Mouse (Mus musculus): Measurements from ENCODE around the gene Ppp3ca. TPM values are rescaled to one million over a fixed set of nuclear protein-coding genes. Genes with fewer than 3 reads are reported as not detected.

The Ppp3ca gene
- polyA plus RNA-seq, 1 experiment from 2014 or later, result 42.8 TPM

GRCm38 (mm10) chr3:136742258-136743057 is 72.5 kb downstream of the Ppp3ca start:
- no peaks in the 10 kb centered on the region for H3K27me3 ChIP-seq (ENCODE audit: control insufficient read depth, insufficient read depth, low read length)
- H3K9me3 ChIP-seq (replicated peaks; ENCODE audit: control insufficient read depth, low read length), result no peaks in the 10 kb centered on the region
- no peaks in the 10 kb centered on the region for H3K4me1 ChIP-seq (ENCODE audit: control insufficient read depth, insufficient read depth, low read length)
- no peak overlapping the region for H3K27ac ChIP-seq (ENCODE audit: low read length)
- H3K4me2 ChIP-seq (ENCODE audit: low read depth, low read length), result no peak overlapping the region
- no peak for ATAC-seq (ENCODE audit: insufficient read depth, low FRiP score)
- no peak overlapping the region for H3K9ac ChIP-seq (ENCODE audit: low read length)
- 77% methylated on average over 9 of the region's 9 CpGs for WGBS
- H3K4me3 ChIP-seq (replicated peaks; ENCODE audit: low read length), result no peak overlapping the region
- no peaks in the 10 kb centered on the region for H3K36me3 ChIP-seq (ENCODE audit: control insufficient read depth, insufficient read depth, low read length)

- whole genome bisulfite sequencing, result 68% methylated on average over 10 of the region's 10 CpGs
- ATAC-seq (ENCODE audit: insufficient read depth, low FRiP score), result peak; percentile 58; the same call in 1 of the 2 replicates
- H3K4me1 ChIP-seq (ENCODE audit: control insufficient read depth, insufficient read depth, low read length), result no peaks in the 10 kb centered on the region
- H3K27ac ChIP-seq (ENCODE audit: low read length), result no peak overlapping the region
- no peak overlapping the region for H3K9ac ChIP-seq (ENCODE audit: low read length)
- no peak overlapping the region for H3K4me2 ChIP-seq (ENCODE audit: low read depth, low read length)
- no peak overlapping the region for H3K4me3 ChIP-seq (replicated peaks; ENCODE audit: low read length)
- H3K27me3 ChIP-seq (ENCODE audit: control insufficient read depth, insufficient read depth, low read length), result no peaks in the 10 kb centered on the region
- no peaks in the 10 kb centered on the region for H3K36me3 ChIP-seq (ENCODE audit: control insufficient read depth, insufficient read depth, low read length)
- H3K9me3 ChIP-seq (replicated peaks; ENCODE audit: control insufficient read depth, low read length), result no peaks in the 10 kb centered on the region
Measured at GRCm38 (mm10) chr3:136744295-136744897, 74.5 kb downstream of the Ppp3ca start.

DNA sequence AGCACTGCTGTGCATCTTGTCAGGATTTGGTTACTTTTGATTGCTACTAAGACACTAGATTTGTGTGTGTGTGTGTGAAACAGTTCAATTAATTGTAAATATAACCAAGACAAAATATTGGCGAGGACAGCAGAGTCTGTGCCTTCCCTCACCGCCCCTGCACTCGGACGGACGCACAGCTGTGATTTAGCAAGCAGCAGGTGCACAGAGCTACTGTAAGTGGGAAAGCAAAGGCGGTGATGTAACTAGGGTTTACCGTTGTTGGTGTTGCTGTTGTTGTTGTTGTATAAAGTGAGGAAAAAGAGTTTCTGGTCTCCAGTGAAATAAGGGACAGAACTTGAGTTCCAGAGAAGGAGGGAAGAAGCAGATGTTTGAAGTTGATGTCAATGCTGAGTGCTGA is 75.5 kb downstream of the Ppp3ca start:
- no peaks in the 10 kb centered on the region for H3K27me3 ChIP-seq (ENCODE audit: control insufficient read depth, insufficient read depth, low read length)
- ATAC-seq (ENCODE audit: insufficient read depth, low FRiP score), result no peak
- no peaks in the 10 kb centered on the region for H3K9me3 ChIP-seq (replicated peaks; ENCODE audit: control insufficient read depth, low read length)
- H3K4me1 ChIP-seq (ENCODE audit: control insufficient read depth, insufficient read depth, low read length), result no peaks in the 10 kb centered on the region
- H3K36me3 ChIP-seq (ENCODE audit: control insufficient read depth, insufficient read depth, low read length), result no peaks in the 10 kb centered on the region
- H3K27ac ChIP-seq (ENCODE audit: low read length), result no peak overlapping the region
- H3K9ac ChIP-seq (ENCODE audit: low read length), result no peak overlapping the region
- no peak overlapping the region for H3K4me2 ChIP-seq (ENCODE audit: low read depth, low read length)
- H3K4me3 ChIP-seq (replicated peaks; ENCODE audit: low read length), result no peak overlapping the region
- 71% methylated on average over 7 of the region's 7 CpGs for WGBS

DNA sequence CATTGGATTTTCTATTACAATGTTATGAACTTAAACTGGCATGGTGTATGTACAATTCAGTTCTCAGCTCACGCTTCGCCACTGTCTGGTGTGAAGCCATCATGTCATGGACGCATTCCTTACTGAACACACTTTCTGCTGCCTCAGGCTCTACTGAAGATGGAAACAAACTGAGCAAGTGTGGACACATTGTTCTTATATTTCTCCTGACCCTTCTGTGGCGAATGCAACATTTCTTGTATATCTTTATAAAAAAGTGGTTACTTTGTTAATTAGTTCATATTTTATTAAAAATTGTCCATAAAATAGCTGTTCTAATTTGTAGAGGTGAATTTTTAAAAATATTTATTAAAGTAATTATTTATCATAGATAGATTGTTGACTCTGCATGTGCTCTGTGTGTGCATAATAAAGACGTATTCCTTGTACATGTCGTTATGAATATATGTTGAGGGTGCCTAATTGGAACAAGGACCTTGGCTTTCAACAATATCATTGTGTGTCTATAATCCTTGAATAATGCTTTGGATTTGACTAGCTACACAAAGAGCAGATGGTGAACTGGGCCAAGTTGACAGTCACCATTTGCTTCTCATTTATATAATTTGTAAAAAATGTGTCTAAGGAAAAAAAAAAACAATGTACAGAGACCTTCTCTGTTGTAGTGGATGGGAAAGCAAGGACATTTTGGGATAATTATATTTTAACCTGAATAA is 79.0 kb downstream of the Ppp3ca start:
- Histone ChIP-seq H3K36me3 (ENCODE audit: control insufficient read depth, insufficient read depth, low read length) (no peaks in the 10 kb centered on the region), H3K27me3 (ENCODE audit: control insufficient read depth, insufficient read depth, low read length) (no peaks in the 10 kb centered on the region), H3K4me1 (ENCODE audit: control insufficient read depth, insufficient read depth, low read length) (no peaks in the 10 kb centered on the region), H3K4me2 (ENCODE audit: low read depth, low read length) (no peak overlapping the region), H3K9me3 (replicated peaks; ENCODE audit: control insufficient read depth, low read length) (no peaks in the 10 kb centered on the region), H3K27ac (ENCODE audit: low read length) (no peak overlapping the region), H3K4me3 (replicated peaks; ENCODE audit: low read length) (no peak overlapping the region), H3K9ac (ENCODE audit: low read length) (no peak overlapping the region)
- no peak for ATAC-seq (ENCODE audit: insufficient read depth, low FRiP score)
- WGBS, result 89% methylated on average over 6 of the region's 6 CpGs

DNA sequence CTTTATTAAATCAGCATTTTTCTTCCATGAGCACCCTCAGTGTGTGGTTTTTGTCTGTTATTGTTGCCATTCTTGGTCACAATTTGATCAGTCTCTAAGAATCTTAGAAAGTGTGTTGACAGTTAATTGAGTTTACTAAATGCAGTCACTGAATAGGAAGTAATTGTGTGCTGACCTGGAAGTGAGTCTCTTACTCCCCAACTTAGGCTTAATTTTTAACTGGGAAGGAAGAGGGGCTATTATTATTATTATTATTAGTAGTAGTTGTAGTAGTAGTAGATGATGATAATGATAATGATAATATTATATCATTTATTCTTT is 79.5 kb downstream of the Ppp3ca start:
- no peak overlapping the region for H3K9ac ChIP-seq (ENCODE audit: low read length)
- H3K4me1 ChIP-seq (ENCODE audit: control insufficient read depth, insufficient read depth, low read length), result no peaks in the 10 kb centered on the region
- H3K4me2 ChIP-seq (ENCODE audit: low read depth, low read length), result no peak overlapping the region
- no peaks in the 10 kb centered on the region for H3K9me3 ChIP-seq (replicated peaks; ENCODE audit: control insufficient read depth, low read length)
- no peak overlapping the region for H3K4me3 ChIP-seq (replicated peaks; ENCODE audit: low read length)
- ATAC-seq (ENCODE audit: insufficient read depth, low FRiP score), result no peak
- no peaks in the 10 kb centered on the region for H3K36me3 ChIP-seq (ENCODE audit: control insufficient read depth, insufficient read depth, low read length)
- H3K27me3 ChIP-seq (ENCODE audit: control insufficient read depth, insufficient read depth, low read length), result no peaks in the 10 kb centered on the region
- H3K27ac ChIP-seq (ENCODE audit: low read length), result no peak overlapping the region

DNA sequence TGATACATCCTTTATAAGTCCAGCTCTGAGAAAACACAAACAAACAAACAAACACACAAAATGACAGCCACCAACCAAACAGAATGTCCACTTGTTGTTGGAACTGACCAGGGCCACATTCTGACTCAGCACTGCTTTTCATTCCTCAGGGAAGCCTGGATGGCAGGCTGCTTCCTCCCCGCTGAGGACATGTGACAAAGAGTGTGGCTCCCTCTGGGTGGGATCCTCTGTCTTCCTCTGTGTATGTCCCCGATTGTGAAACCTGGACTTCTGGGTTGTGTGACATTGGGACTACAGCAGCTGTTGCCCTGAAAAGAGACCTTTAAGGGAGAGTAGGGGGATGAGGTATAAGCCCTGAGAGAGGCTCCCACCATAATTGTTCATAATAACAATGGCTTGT is 80.0 kb downstream of the Ppp3ca start:
- Histone ChIP-seq H3K27me3 (ENCODE audit: control insufficient read depth, insufficient read depth, low read length) (no peaks in the 10 kb centered on the region), H3K36me3 (ENCODE audit: control insufficient read depth, insufficient read depth, low read length) (no peaks in the 10 kb centered on the region), H3K9me3 (replicated peaks; ENCODE audit: control insufficient read depth, low read length) (no peaks in the 10 kb centered on the region), H3K4me3 (replicated peaks; ENCODE audit: low read length) (no peak overlapping the region), H3K27ac (ENCODE audit: low read length) (no peak overlapping the region), H3K9ac (ENCODE audit: low read length) (no peak overlapping the region), H3K4me1 (ENCODE audit: control insufficient read depth, insufficient read depth, low read length) (no peaks in the 10 kb centered on the region), H3K4me2 (ENCODE audit: low read depth, low read length) (no peak overlapping the region)
- ATAC-seq (ENCODE audit: insufficient read depth, low FRiP score), result no peak
- WGBS, result 65% methylated on average over 2 of the region's 2 CpGs

DNA sequence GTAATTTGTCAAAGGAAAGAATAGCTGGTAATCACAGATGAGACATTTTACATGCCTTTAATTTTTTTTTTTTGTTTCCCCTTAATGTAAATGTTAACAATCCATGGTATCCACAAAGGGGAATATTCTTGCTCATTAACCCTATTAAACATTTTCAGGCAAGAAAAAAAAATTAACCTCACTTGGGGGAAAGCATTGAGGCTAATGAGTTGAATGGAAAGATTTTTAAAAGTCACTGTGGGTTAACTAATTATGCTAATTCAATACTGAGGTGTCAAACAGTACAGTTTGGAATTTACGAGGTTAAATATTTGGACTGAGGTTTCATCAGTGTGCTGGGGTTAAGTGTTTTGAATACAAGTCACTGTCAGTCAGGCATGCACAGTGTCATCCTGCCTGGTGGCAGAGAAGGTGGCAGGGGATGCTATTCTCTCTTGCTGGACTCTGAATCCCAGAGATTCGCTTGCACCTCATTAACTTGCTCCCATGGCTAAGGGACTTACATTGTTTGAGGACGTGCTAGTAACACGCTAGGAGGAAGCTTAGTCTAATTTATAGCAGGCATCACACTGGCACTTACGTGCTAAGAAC is 82.3 kb downstream of the Ppp3ca start:
- Histone ChIP-seq H3K9ac (ENCODE audit: low read length) (no peak overlapping the region), H3K4me3 (replicated peaks; ENCODE audit: low read length) (no peak overlapping the region), H3K9me3 (replicated peaks; ENCODE audit: control insufficient read depth, low read length) (no peaks in the 10 kb centered on the region), H3K27ac (ENCODE audit: low read length) (no peak overlapping the region), H3K27me3 (ENCODE audit: control insufficient read depth, insufficient read depth, low read length) (no peaks in the 10 kb centered on the region), H3K36me3 (ENCODE audit: control insufficient read depth, insufficient read depth, low read length) (no peaks in the 10 kb centered on the region), H3K4me1 (ENCODE audit: control insufficient read depth, insufficient read depth, low read length) (no peaks in the 10 kb centered on the region), H3K4me2 (ENCODE audit: low read depth, low read length) (no peak overlapping the region)
- 64% methylated on average over 5 of the region's 5 CpGs for WGBS
- no peak for ATAC-seq (ENCODE audit: insufficient read depth, low FRiP score)

- Histone ChIP-seq H3K27me3 (ENCODE audit: control insufficient read depth, insufficient read depth, low read length) (no peaks in the 10 kb centered on the region), H3K4me3 (replicated peaks; ENCODE audit: low read length) (no peak overlapping the region), H3K4me2 (ENCODE audit: low read depth, low read length) (no peak overlapping the region), H3K36me3 (ENCODE audit: control insufficient read depth, insufficient read depth, low read length) (no peaks in the 10 kb centered on the region), H3K4me1 (ENCODE audit: control insufficient read depth, insufficient read depth, low read length) (no peaks in the 10 kb centered on the region), H3K9me3 (replicated peaks; ENCODE audit: control insufficient read depth, low read length) (no peaks in the 10 kb centered on the region), H3K27ac (ENCODE audit: low read length) (no peak overlapping the region), H3K9ac (ENCODE audit: low read length) (no peak overlapping the region)
- ATAC-seq (ENCODE audit: insufficient read depth, low FRiP score), result no peak
- WGBS, result 85% methylated on average over 6 of the region's 6 CpGs
Measured at GRCm38 (mm10) chr3:136756137-136756536, 86.2 kb downstream of the Ppp3ca start.

DNA sequence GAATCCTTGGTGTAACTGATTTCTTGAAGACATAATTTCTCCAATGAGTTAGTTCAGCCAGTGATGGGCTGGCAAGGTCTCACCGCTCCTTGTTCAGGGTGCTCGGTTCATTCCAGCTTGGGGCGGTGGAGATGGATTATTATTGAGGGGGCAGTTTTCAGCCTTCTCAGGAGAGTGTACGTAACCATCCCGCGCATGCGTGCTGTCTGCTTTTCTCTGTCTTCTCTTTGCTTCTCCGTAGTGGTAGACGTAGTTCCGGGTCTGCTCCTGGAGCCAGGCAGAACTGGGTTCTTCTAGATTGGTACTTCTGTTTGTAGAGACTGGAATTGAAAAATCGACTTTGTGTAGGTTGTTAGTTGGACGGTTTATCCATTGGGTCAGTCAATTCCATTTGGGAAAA is 89.5 kb downstream of the Ppp3ca start:
- H3K4me3 ChIP-seq (replicated peaks; ENCODE audit: low read length), result no peak overlapping the region
- H3K4me2 ChIP-seq (ENCODE audit: low read depth, low read length), result no peak overlapping the region
- no peak for ATAC-seq (ENCODE audit: insufficient read depth, low FRiP score)
- no peak overlapping the region for H3K9ac ChIP-seq (ENCODE audit: low read length)
- 90% methylated on average over 12 of the region's 12 CpGs for WGBS
- no peaks in the 10 kb centered on the region for H3K36me3 ChIP-seq (ENCODE audit: control insufficient read depth, insufficient read depth, low read length)
- H3K27ac ChIP-seq (ENCODE audit: low read length), result no peak overlapping the region
- no peaks in the 10 kb centered on the region for H3K9me3 ChIP-seq (replicated peaks; ENCODE audit: control insufficient read depth, low read length)
- H3K27me3 ChIP-seq (ENCODE audit: control insufficient read depth, insufficient read depth, low read length), result no peaks in the 10 kb centered on the region
- no peaks in the 10 kb centered on the region for H3K4me1 ChIP-seq (ENCODE audit: control insufficient read depth, insufficient read depth, low read length)

Measured in stomach, embryonic 16.5 days (tissue).